Mouse (Mus musculus): ENCODE results near the gene Cntn5. TPM values are rescaled to one million over a fixed set of nuclear protein-coding genes. Genes with fewer than 3 reads are reported as not detected.

The Cntn5 gene
- polyA plus RNA-seq, 1 experiment from 2014 or later = not detected

- WGBS (ENCODE audit: insufficient replicate concordance) = 15% methylated on average over 4 of the region's 4 CpGs
- Histone ChIP-seq H3K4me3 (no peak overlapping the region), H3K4me2 (no peak overlapping the region), H3K9ac (no peak overlapping the region), H3K36me3 (no peaks in the 10 kb centered on the region), H3K27ac (no peak overlapping the region), H3K27me3 (replicated peaks) (no peaks in the 10 kb centered on the region), H3K9me3 (replicated peaks) (no peaks in the 10 kb centered on the region), H3K4me1 (no peaks in the 10 kb centered on the region)
- no peak for ATAC-seq
These were observed 382.0 kb downstream of the Cntn5 start for GRCm38 (mm10) chr9:10522604-10523003.

GRCm38 (mm10) chr9:10521054-10521453, 383.5 kb downstream of the Cntn5 start:
- Histone ChIP-seq H3K27ac (no peak overlapping the region), H3K9ac (no peak overlapping the region), H3K4me3 (no peak overlapping the region), H3K4me1 (no peaks in the 10 kb centered on the region), H3K27me3 (replicated peaks) (no peaks in the 10 kb centered on the region), H3K4me2 (no peak overlapping the region), H3K9me3 (replicated peaks) (no peaks in the 10 kb centered on the region), H3K36me3 (no peaks in the 10 kb centered on the region)
- WGBS (ENCODE audit: insufficient replicate concordance) = 69% methylated on average over 1 of the region's 1 CpGs
- no peak for ATAC-seq

GRCm38 (mm10) chr9:10492243-10492642, 412.3 kb downstream of the Cntn5 start:
- ATAC-seq = no peak

GRCm38 (mm10) chr9:10471484-10472125, 433.0 kb downstream of the Cntn5 start:
- H3K4me3 ChIP-seq = no peak overlapping the region
- WGBS (ENCODE audit: insufficient replicate concordance) = 58% methylated on average over 4 of the region's 4 CpGs
- no peaks in the 10 kb centered on the region for H3K9me3 ChIP-seq (replicated peaks)
- no peaks in the 10 kb centered on the region for H3K4me1 ChIP-seq
- H3K27ac ChIP-seq = no peak overlapping the region
- no peaks in the 10 kb centered on the region for H3K36me3 ChIP-seq
- no peaks in the 10 kb centered on the region for H3K27me3 ChIP-seq (replicated peaks)
- H3K4me2 ChIP-seq = no peak overlapping the region
- no peak overlapping the region for H3K9ac ChIP-seq
- no peak for ATAC-seq

More at GRCm38 (mm10) chr9:10492243-10492642, 412.3 kb downstream of the Cntn5 start:
- H3K27ac ChIP-seq = no peak overlapping the region
- H3K36me3 ChIP-seq = no peaks in the 10 kb centered on the region
- H3K9ac ChIP-seq = no peak overlapping the region
- H3K27me3 ChIP-seq (replicated peaks) = no peaks in the 10 kb centered on the region
- H3K4me3 ChIP-seq = no peak overlapping the region
- H3K4me1 ChIP-seq = no peaks in the 10 kb centered on the region
- H3K9me3 ChIP-seq (replicated peaks) = no peaks in the 10 kb centered on the region
- H3K4me2 ChIP-seq = no peak overlapping the region

- Histone ChIP-seq H3K27ac (no peak overlapping the region), H3K27me3 (replicated peaks) (no peaks in the 10 kb centered on the region), H3K4me2 (no peak overlapping the region), H3K4me1 (no peaks in the 10 kb centered on the region), H3K4me3 (no peak overlapping the region), H3K36me3 (no peaks in the 10 kb centered on the region), H3K9me3 (replicated peaks) (no peaks in the 10 kb centered on the region), H3K9ac (no peak overlapping the region)
- no peak for ATAC-seq
These were observed 439.8 kb downstream of the Cntn5 start for GRCm38 (mm10) chr9:10464758-10465157.

- Histone ChIP-seq H3K4me2 (no peak overlapping the region), H3K27ac (no peak overlapping the region), H3K9me3 (replicated peaks) (no peaks in the 10 kb centered on the region), H3K36me3 (no peaks in the 10 kb centered on the region), H3K4me3 (no peak overlapping the region), H3K27me3 (replicated peaks) (no peaks in the 10 kb centered on the region), H3K9ac (no peak overlapping the region), H3K4me1 (no peaks in the 10 kb centered on the region)
- ATAC-seq = no peak
- WGBS (ENCODE audit: insufficient replicate concordance) = 54% methylated on average over 3 of the region's 3 CpGs
These were observed 446.7 kb downstream of the Cntn5 start for GRCm38 (mm10) chr9:10457900-10458299.

- H3K27ac ChIP-seq = no peak overlapping the region
- ATAC-seq = no peak
- no peak overlapping the region for H3K4me2 ChIP-seq
- H3K9ac ChIP-seq = no peak overlapping the region
- no peaks in the 10 kb centered on the region for H3K9me3 ChIP-seq (replicated peaks)
- no peaks in the 10 kb centered on the region for H3K27me3 ChIP-seq (replicated peaks)
- H3K36me3 ChIP-seq = no peaks in the 10 kb centered on the region
- WGBS (ENCODE audit: insufficient replicate concordance) = 69% methylated on average over 3 of the region's 3 CpGs
- no peaks in the 10 kb centered on the region for H3K4me1 ChIP-seq
- no peak overlapping the region for H3K4me3 ChIP-seq
These were observed 455.5 kb downstream of the Cntn5 start for GRCm38 (mm10) chr9:10448987-10449563.

- Histone ChIP-seq H3K4me2 (no peak overlapping the region), H3K27ac (no peak overlapping the region), H3K4me1 (no peaks in the 10 kb centered on the region), H3K9me3 (replicated peaks) (no peaks in the 10 kb centered on the region), H3K36me3 (no peaks in the 10 kb centered on the region), H3K9ac (no peak overlapping the region), H3K27me3 (replicated peaks) (no peaks in the 10 kb centered on the region), H3K4me3 (no peak overlapping the region)
- no peak for ATAC-seq
These were observed 457.2 kb downstream of the Cntn5 start for GRCm38 (mm10) chr9:10447220-10447837.

- no peaks in the 10 kb centered on the region for H3K36me3 ChIP-seq
- no peaks in the 10 kb centered on the region for H3K4me1 ChIP-seq
- no peaks in the 10 kb centered on the region for H3K9me3 ChIP-seq (replicated peaks)
- no peak overlapping the region for H3K4me2 ChIP-seq
- H3K9ac ChIP-seq = no peak overlapping the region
- no peaks in the 10 kb centered on the region for H3K27me3 ChIP-seq (replicated peaks)
- no peak for ATAC-seq
- H3K27ac ChIP-seq = no peak overlapping the region
- H3K4me3 ChIP-seq = no peak overlapping the region
These were observed 492.5 kb downstream of the Cntn5 start for GRCm38 (mm10) chr9:10412075-10412474.

GRCm38 (mm10) chr9:10400099-10400498, 504.5 kb downstream of the Cntn5 start:
- Histone ChIP-seq H3K36me3 (no peaks in the 10 kb centered on the region), H3K27me3 (replicated peaks) (no peaks in the 10 kb centered on the region), H3K4me1 (no peaks in the 10 kb centered on the region), H3K27ac (no peak overlapping the region), H3K9me3 (replicated peaks) (no peaks in the 10 kb centered on the region), H3K9ac (no peak overlapping the region), H3K4me2 (no peak overlapping the region), H3K4me3 (no peak overlapping the region)
- 45% methylated on average over 7 of the region's 7 CpGs for WGBS (ENCODE audit: insufficient replicate concordance)
- ATAC-seq = no peak

- no peaks in the 10 kb centered on the region for H3K9me3 ChIP-seq (replicated peaks)
- H3K9ac ChIP-seq = no peak overlapping the region
- WGBS (ENCODE audit: insufficient replicate concordance) = 54% methylated on average over 2 of the region's 2 CpGs
- H3K4me1 ChIP-seq = no peaks in the 10 kb centered on the region
- H3K4me2 ChIP-seq = no peak overlapping the region
- H3K36me3 ChIP-seq = no peaks in the 10 kb centered on the region
- no peak for ATAC-seq
- H3K27me3 ChIP-seq (replicated peaks) = no peaks in the 10 kb centered on the region
- H3K27ac ChIP-seq = no peak overlapping the region
- H3K4me3 ChIP-seq = no peak overlapping the region
These were observed 514.7 kb downstream of the Cntn5 start for GRCm38 (mm10) chr9:10389863-10390262.

GRCm38 (mm10) chr9:10384455-10384854, 520.1 kb downstream of the Cntn5 start:
- Histone ChIP-seq H3K4me1 (no peaks in the 10 kb centered on the region), H3K36me3 (no peaks in the 10 kb centered on the region), H3K9me3 (replicated peaks) (no peaks in the 10 kb centered on the region), H3K4me2 (no peak overlapping the region), H3K9ac (no peak overlapping the region), H3K27me3 (replicated peaks) (no peaks in the 10 kb centered on the region), H3K4me3 (no peak overlapping the region), H3K27ac (no peak overlapping the region)
- 34% methylated on average over 1 of the region's 1 CpGs for WGBS (ENCODE audit: insufficient replicate concordance)
- ATAC-seq = no peak

- Histone ChIP-seq H3K9me3 (replicated peaks) (no peaks in the 10 kb centered on the region), H3K4me2 (no peak overlapping the region), H3K4me1 (no peaks in the 10 kb centered on the region), H3K36me3 (no peaks in the 10 kb centered on the region), H3K9ac (no peak overlapping the region), H3K27me3 (replicated peaks) (no peaks in the 10 kb centered on the region), H3K27ac (no peak overlapping the region), H3K4me3 (no peak overlapping the region)
- no peak for ATAC-seq
These were observed 521.4 kb downstream of the Cntn5 start for GRCm38 (mm10) chr9:10383140-10383539.

All from liver, embryonic 12.5 days (tissue).